Mouse (Mus musculus) cortical plate, adult 2 months (tissue): Measurements from ENCODE around the gene Lrch3.

Source experiments
- CTCF ChIP-seq: fragments of 200-500 bp; IDR thresholded peaks from 2 replicates; pipeline ENCODE4 v1.5.1; 2011; ENCODE audit warnings: mild to moderate bottlenecking, control low read depth, low read length; ENCODE audit not compliant: insufficient read depth; ENCODE audit errors: extremely low read depth
- POLR2A ChIP-seq: fragments of 200-500 bp; IDR thresholded peaks from 2 replicates; pipeline ENCODE4 v1.6.1; 2011; ENCODE audit warnings: mild to moderate bottlenecking, low read length, control low read depth; ENCODE audit not compliant: insufficient read depth; ENCODE audit errors: extremely low read depth

GRCm38 (mm10) chr16:33017677-33018349 lies 103.9 kb downstream of the Lrch3 start:
- TF ChIP-seq POLR2A (no peak), CTCF (no peak)
